Mouse (Mus musculus) kidney, postnatal 14 days (tissue): ENCODE data around the gene Timp2.
A peak's percentile ranks its signal among the peaks of the same experiment; 100 is the strongest.

Source experiments
- DNase-seq: peaks from one replicate; pipeline ENCODE4 v3.0.0; 2022; ENCODE audit warnings: mixed read lengths

The Timp2 gene

GRCm38 (mm10) chr11:118289999-118290889, 65.3 kb downstream of the Timp2 start, which contains the start of gene Usp36:
TSS of gene Usp36 (minus strand) at chr11:118290244.
- DNase-seq, result peak; percentile 100

- no peak for DNase-seq
These were observed 66.0 kb downstream of the Timp2 start for GRCm38 (mm10) chr11:118289562-118289961.

GRCm38 (mm10) chr11:118289037-118289511, 66.5 kb downstream of the Timp2 start:
- no peak for DNase-seq

GRCm38 (mm10) chr11:118287573-118287972, 68.0 kb downstream of the Timp2 start:
- no peak for DNase-seq

- DNase-seq, result no peak
These were observed 69.1 kb downstream of the Timp2 start for GRCm38 (mm10) chr11:118286434-118286833.

GRCm38 (mm10) chr11:118285791-118286190, 69.7 kb downstream of the Timp2 start:
- DNase-seq, result no peak

GRCm38 (mm10) chr11:118280218-118280617, 75.3 kb downstream of the Timp2 start:
- DNase-seq, result no peak

GRCm38 (mm10) chr11:118276328-118276727, 79.2 kb downstream of the Timp2 start:
- no peak for DNase-seq

GRCm38 (mm10) chr11:118275092-118275491, 80.4 kb downstream of the Timp2 start:
- no peak for DNase-seq

GRCm38 (mm10) chr11:118269827-118270226, 85.7 kb downstream of the Timp2 start:
- DNase-seq, result no peak

- DNase-seq, result no peak
These were observed 88.9 kb downstream of the Timp2 start for GRCm38 (mm10) chr11:118266666-118267046.

- no peak for DNase-seq
These were observed 89.4 kb downstream of the Timp2 start for GRCm38 (mm10) chr11:118266044-118266665.

- no peak for DNase-seq
These were observed 89.9 kb downstream of the Timp2 start for GRCm38 (mm10) chr11:118265621-118266020.

- DNase-seq, result no peak
These were observed 92.4 kb downstream of the Timp2 start for GRCm38 (mm10) chr11:118263146-118263545.

GRCm38 (mm10) chr11:118260081-118260480, 95.5 kb downstream of the Timp2 start:
- DNase-seq, result no peak

- no peak for DNase-seq
These were observed 96.0 kb downstream of the Timp2 start for GRCm38 (mm10) chr11:118259580-118259979.

- DNase-seq, result no peak
These were observed 99.2 kb downstream of the Timp2 start for GRCm38 (mm10) chr11:118256371-118256770.

GRCm38 (mm10) chr11:118254159-118254951, 101.2 kb downstream of the Timp2 start:
- peak; percentile 81 for DNase-seq

GRCm38 (mm10) chr11:118253447-118254158, 101.9 kb downstream of the Timp2 start:
- no peak for DNase-seq
